Mouse (Mus musculus) neutrophil, adult 5-6 weeks (primary cell): ENCODE results near the gene Samd1. TPM values are rescaled to one million over a fixed set of nuclear protein-coding genes. Genes with fewer than 3 reads are reported as not detected.
A peak's percentile ranks its signal among the peaks of the same experiment; 100 is the strongest.
"Not testable (repeated sequence)": the region's sequence is repeated elsewhere in the genome, so short reads cannot be mapped to it uniquely, and the experiment has no call there.

Experiments used
- ATAC-seq: fragments of 151-379, 151-347 bp; 2 replicates; pipeline ENCODE4 v1.8.0; 2017; ENCODE audit warnings: mild to moderate bottlenecking, moderate TSS enrichment; ENCODE audit not compliant: insufficient number of reproducible peaks, poor library complexity, low FRiP score, severe bottlenecking; ENCODE audit errors: extremely low read depth
- total RNA-seq: library from RNA; stranded (forward); fragments of 200-1000 nt; gene quantifications from 2 replicates; pipeline ENCODE4 v1.2.3, GENCODE M21; 2017

Gene Samd1
- total RNA-seq, 1 experiment from 2014 or later, result 42.8 TPM

- ATAC-seq, result no peak
These were observed 16.6 kb upstream of the Samd1 start for GRCm38 (mm10) chr8:83980845-83981244.

- ATAC-seq, result no peak
These were observed 15.9 kb upstream of the Samd1 start for GRCm38 (mm10) chr8:83981533-83981932.

- ATAC-seq, result no peak
These were observed 15.0 kb upstream of the Samd1 start for GRCm38 (mm10) chr8:83982449-83982848.

GRCm38 (mm10) chr8:83983222-83983621, 14.2 kb upstream of the Samd1 start:
- not testable (repeated sequence) for ATAC-seq

- no peak for ATAC-seq
These were observed 8.2 kb upstream of the Samd1 start for GRCm38 (mm10) chr8:83989243-83989642.

GRCm38 (mm10) chr8:83990170-83990569, 7.3 kb upstream of the Samd1 start:
- ATAC-seq, result no peak

- ATAC-seq, result no peak
These were observed 5.0 kb upstream of the Samd1 start for GRCm38 (mm10) chr8:83992488-83992887.

- no peak for ATAC-seq
These were observed 3.4 kb upstream of the Samd1 start for GRCm38 (mm10) chr8:83994030-83994429.

- no peak for ATAC-seq
These were observed 1.5 kb upstream of the Samd1 start for GRCm38 (mm10) chr8:83995973-83996372.

- ATAC-seq, result peak; percentile 38
These were observed 636 bp upstream of the Samd1 start for GRCm38 (mm10) chr8:83996567-83997505.

GRCm38 (mm10) chr8:83998231-83999056, 972 bp downstream of the Samd1 start:
- ATAC-seq, result peak; percentile 34; the same call in 1 of the 2 replicates

GRCm38 (mm10) chr8:83999057-83999705, 1.7 kb downstream of the Samd1 start:
- ATAC-seq, result no peak

- ATAC-seq, result no peak
These were observed 2.4 kb downstream of the Samd1 start for GRCm38 (mm10) chr8:83999825-84000224.

- ATAC-seq, result no peak
These were observed 4.0 kb downstream of the Samd1 start, which contains the start of gene 1700067K01Rik for GRCm38 (mm10) chr8:84001281-84002000. TSS of gene 1700067K01Rik (plus strand) at chr8:84001502.

- ATAC-seq, result no peak
These were observed 5.6 kb downstream of the Samd1 start for GRCm38 (mm10) chr8:84002957-84003611.

GRCm38 (mm10) chr8:84003612-84004246, 6.3 kb downstream of the Samd1 start:
- ATAC-seq, result no peak

GRCm38 (mm10) chr8:84004533-84005201, 7.2 kb downstream of the Samd1 start:
- peak; percentile 98 for ATAC-seq
